Mouse (Mus musculus): Measurements from ENCODE around the gene Alk. TPM values are rescaled to one million over a fixed set of nuclear protein-coding genes. Genes with fewer than 3 reads are reported as not detected.
A peak's percentile ranks its signal among the peaks of the same experiment; 100 is the strongest.
"Not testable (repeated sequence)": the region's sequence is repeated elsewhere in the genome, so short reads cannot be mapped to it uniquely, and the experiment has no call there.

Gene Alk
- polyA plus RNA-seq, 1 experiment from 2014 or later, result 0.09 TPM

DNA sequence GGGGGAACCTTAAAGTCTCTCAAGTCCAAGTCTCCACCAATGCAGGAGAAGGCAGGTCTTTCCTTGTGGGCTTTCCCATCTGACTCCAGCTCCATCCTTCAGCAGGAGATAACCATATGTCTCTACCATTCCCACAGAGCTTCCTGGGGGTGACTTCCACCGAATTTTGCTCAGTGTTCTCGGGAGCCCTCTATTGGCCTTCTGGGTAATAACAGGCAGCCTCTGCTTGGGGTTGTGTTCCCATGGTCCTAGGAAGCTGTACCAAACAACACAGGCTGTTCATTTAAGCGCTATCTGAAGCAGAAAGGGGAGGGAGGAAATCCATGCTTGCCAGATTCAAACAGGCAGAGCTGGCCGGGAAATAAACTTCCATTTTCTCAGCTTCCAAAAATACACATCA lies 82.0 kb downstream of the Alk start:
- H3K4me1 ChIP-seq, result no peaks in the 10 kb centered on the region
- no peaks in the 10 kb centered on the region for H3K36me3 ChIP-seq (replicated peaks)
- H3K27me3 ChIP-seq (ENCODE audit: poor library complexity, severe bottlenecking), result no peaks in the 10 kb centered on the region
- no peaks in the 10 kb centered on the region for H3K9me3 ChIP-seq
- DNase-seq (ENCODE audit: extremely low spot score, low spot score), result peak; percentile 27
- H3K27ac ChIP-seq, result no peak overlapping the region
- no peak overlapping the region for H3K4me3 ChIP-seq
- 20% methylated on average over 4 of the region's 4 CpGs for WGBS

DNA sequence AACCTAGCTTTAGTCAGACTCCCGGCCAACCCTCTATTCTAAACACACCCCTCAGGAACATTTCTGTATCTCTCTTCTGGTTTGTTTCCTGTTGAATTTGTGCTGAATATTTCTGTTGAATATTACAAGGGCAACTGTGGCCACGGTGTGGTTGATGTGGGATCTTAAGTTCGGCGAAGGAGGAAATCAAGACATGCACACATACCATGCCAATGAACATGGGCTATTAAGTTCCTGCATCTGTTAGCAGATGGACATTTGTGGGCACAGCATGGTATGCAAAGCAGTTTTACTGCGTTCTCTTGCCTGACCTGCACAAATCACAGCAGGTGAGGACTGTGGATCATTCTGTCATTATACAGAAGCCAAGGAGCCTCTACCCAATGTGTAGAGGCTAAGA lies 83.1 kb downstream of the Alk start:
- no peak overlapping the region for H3K4me3 ChIP-seq
- H3K9me3 ChIP-seq, result no peaks in the 10 kb centered on the region
- 94% methylated on average over 5 of the region's 5 CpGs for WGBS
- H3K4me1 ChIP-seq, result no peaks in the 10 kb centered on the region
- no peaks in the 10 kb centered on the region for H3K36me3 ChIP-seq (replicated peaks)
- DNase-seq (ENCODE audit: extremely low spot score, low spot score), result no peak
- H3K27me3 ChIP-seq (ENCODE audit: poor library complexity, severe bottlenecking), result no peaks in the 10 kb centered on the region
- no peak overlapping the region for H3K27ac ChIP-seq

DNA sequence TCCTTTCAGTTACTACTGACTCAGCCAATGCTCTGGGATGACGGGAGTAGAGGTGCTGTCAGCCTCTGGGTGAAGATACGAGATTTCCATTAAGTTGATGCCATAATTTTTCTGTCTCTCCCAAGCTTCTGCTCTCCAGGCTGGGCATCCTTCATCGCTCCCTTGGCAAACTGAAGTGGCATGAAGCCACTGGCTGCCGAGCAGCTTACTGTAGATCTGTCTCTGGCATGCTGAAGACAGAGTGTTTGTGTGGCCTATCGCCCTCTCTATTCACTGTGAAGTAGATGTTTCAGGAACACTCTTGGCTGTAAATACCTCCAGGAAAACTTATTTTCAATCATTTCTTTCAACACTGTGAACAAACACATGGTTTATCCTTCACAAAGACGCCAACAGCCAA lies 93.7 kb downstream of the Alk start:
- no peaks in the 10 kb centered on the region for H3K36me3 ChIP-seq (replicated peaks)
- H3K27ac ChIP-seq, result no peak overlapping the region
- H3K4me1 ChIP-seq, result no peaks in the 10 kb centered on the region; the same call in 1 of the 2 replicates
- WGBS, result 90% methylated on average over 6 of the region's 6 CpGs
- no peaks in the 10 kb centered on the region for H3K27me3 ChIP-seq (ENCODE audit: poor library complexity, severe bottlenecking)
- H3K4me3 ChIP-seq, result no peak overlapping the region
- H3K9me3 ChIP-seq, result no peaks in the 10 kb centered on the region
- DNase-seq (ENCODE audit: extremely low spot score, low spot score), result no peak

DNA sequence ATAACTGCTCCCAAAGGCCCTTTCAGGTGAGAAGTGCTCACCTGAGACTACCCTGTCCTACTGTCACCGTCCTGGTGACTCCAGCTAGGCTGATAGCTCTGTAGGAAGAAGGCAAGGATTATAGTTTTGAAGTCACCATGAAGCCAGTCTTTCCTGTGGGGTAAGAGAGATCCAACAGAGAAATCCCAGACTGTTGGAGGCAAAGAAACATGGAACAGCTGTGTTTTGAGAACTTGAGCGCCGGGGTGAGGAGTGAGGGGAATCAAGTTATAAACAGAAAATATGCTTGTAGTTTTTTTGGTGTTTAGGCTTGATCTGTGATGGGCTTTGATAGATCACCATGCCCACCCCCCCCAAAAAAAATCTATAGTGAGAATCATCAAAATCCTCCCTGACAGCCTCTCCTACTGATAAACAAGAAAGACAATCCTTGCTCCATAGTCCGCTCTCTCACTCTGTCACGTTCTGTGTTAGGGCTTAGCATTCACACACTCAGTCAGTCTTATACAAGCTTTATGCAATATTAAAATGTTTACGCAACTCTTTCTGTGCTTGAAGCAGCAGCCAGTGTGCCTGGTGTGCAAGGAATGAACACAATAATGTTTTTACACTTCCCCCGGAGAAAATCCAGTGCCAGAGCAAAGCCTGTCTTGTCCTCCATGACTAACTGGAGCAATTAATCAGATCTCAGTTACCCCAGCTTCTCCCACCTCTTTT lies 95.6 kb downstream of the Alk start:
- Histone ChIP-seq H3K4me3 (no peak overlapping the region), H3K27ac (no peak overlapping the region), H3K36me3 (replicated peaks) (no peaks in the 10 kb centered on the region), H3K9me3 (no peaks in the 10 kb centered on the region), H3K27me3 (ENCODE audit: poor library complexity, severe bottlenecking) (no peaks in the 10 kb centered on the region), H3K4me1 (peaks cover 10% of the 10 kb centered on the region)
- DNase-seq (ENCODE audit: extremely low spot score, low spot score), result no peak
- WGBS, result 91% methylated on average over 7 of the region's 7 CpGs

DNA sequence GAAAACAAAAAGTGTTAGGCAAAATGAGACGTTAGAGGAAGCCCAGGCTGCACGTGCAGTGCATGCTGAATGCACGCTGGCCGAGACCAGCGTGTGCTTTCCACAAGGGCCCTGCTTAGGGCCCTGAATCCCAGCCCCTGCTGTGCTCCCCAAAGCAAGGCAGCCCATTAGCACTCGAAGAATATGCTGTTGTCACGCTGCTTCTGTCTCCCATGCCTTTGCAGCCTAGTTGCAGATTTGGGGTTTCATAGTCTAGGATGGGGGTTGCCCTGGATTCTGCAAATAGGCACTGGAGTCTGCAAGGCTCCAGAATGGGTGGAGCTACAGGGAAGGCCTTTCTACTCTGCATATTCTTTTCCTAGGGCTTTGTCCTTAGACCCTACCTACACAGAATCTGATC lies 99.2 kb downstream of the Alk start:
- no peaks in the 10 kb centered on the region for H3K36me3 ChIP-seq (replicated peaks)
- no peaks in the 10 kb centered on the region for H3K9me3 ChIP-seq
- 44% methylated on average over 7 of the region's 7 CpGs for WGBS
- no peak overlapping the region for H3K4me3 ChIP-seq
- peak overlapping the region; percentile 15; the same call in 1 of the 2 replicates for H3K27ac ChIP-seq
- no peaks in the 10 kb centered on the region for H3K27me3 ChIP-seq (ENCODE audit: poor library complexity, severe bottlenecking)
- no peak for DNase-seq (ENCODE audit: extremely low spot score, low spot score)
- peaks cover 10% of the 10 kb centered on the region for H3K4me1 ChIP-seq

DNA sequence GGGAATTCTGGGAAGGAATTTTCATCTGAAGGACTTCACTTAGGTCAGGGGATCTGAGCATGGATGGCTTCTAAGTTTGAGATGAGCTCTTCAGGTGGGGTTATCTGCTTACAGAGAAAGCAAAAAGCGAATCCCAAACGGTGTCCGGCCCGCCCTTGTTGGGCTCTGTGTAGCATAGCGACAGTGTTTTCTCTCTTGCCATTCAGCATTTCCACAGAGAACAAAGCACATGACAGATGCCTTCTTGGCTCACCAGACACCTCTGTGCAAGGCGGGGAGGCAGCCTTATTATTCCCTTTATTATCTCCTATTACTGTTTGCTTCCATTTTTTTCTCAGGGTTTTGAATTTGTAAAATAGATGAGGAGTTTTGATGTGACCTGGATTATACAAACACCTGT lies 99.8 kb downstream of the Alk start:
- no peak overlapping the region for H3K4me3 ChIP-seq
- H3K4me1 ChIP-seq, result peaks cover 10% of the 10 kb centered on the region
- no peaks in the 10 kb centered on the region for H3K9me3 ChIP-seq
- H3K36me3 ChIP-seq (replicated peaks), result no peaks in the 10 kb centered on the region
- no peaks in the 10 kb centered on the region for H3K27me3 ChIP-seq (ENCODE audit: poor library complexity, severe bottlenecking)
- WGBS, result 79% methylated on average over 6 of the region's 6 CpGs
- no peak for DNase-seq (ENCODE audit: extremely low spot score, low spot score)
- H3K27ac ChIP-seq, result no peak overlapping the region

DNA sequence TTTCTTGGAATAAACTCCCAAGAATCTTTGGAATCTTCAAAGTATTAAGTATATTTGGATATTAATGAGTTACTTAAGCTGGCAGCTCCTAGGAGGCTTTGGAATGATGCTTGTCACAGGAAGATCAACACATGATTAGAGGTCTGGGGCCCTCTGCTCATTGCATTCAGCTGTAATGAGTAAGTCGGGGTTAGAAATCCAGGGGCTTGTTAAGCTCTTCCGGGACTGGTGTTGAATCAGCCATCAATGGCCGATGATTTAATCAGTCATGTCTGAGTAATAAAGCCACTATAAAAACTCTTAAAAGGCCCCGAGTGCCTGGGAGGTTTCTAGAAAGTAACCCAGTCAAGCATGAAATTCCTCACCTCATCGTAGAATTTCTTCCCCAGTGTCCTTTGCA lies 109.0 kb downstream of the Alk start:
- Histone ChIP-seq H3K9me3 (no peaks in the 10 kb centered on the region), H3K27me3 (ENCODE audit: poor library complexity, severe bottlenecking) (no peaks in the 10 kb centered on the region), H3K27ac (no peak overlapping the region), H3K4me1 (peaks cover 3% of the 10 kb centered on the region; the same call in 1 of the 2 replicates), H3K4me3 (no peak overlapping the region), H3K36me3 (replicated peaks) (no peaks in the 10 kb centered on the region)
- 68% methylated on average over 5 of the region's 5 CpGs for WGBS
- DNase-seq (ENCODE audit: extremely low spot score, low spot score), result no peak

DNA sequence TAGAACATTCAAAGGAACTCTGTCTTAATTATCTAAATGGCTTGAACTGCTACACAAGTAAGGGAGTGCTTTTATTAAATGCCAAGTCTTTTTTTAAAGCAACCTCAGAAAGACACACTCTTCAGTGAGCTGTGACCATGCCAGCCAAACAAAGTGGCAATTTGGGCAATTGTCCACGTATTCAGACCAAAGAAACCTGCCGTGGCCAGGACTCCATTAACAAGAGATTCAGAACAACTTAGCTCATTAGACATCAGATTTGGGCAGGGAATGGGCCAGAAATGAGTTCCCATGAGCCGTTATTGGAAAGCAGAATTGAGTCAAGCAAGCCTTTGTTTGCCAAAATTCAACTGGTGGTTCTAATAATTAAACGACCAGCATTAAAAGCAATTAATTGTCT lies 118.8 kb downstream of the Alk start:
- no peak overlapping the region for H3K27ac ChIP-seq
- no peak for DNase-seq (ENCODE audit: extremely low spot score, low spot score)
- 72% methylated on average over 4 of the region's 4 CpGs for WGBS

DNA sequence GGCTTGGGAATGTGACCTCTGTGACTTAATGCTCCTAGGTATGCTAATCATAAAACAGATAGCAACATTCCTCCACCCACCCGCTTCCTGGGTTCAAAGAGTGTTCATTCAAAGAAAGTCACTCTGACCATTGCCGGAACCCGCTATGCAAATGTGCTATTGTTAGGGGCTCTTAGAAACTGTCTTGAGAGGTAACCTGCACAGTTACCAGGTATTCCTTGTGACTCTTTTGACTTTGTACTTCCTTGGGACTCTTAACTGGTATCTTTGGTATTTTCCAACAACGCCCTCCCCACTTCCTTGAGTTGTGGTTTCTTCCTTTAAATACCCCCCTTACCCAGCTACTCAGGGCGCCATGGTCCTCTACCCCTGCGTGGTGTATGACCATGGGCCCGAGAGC lies 125.2 kb downstream of the Alk start:
- 90% methylated on average over 7 of the region's 7 CpGs for WGBS
- H3K27me3 ChIP-seq (ENCODE audit: poor library complexity, severe bottlenecking); H3K4me1 ChIP-seq: not testable (repeated sequence)

More for the DNA sequence above, 118.8 kb downstream of the Alk start:
- Histone ChIP-seq H3K4me3 (no peak overlapping the region), H3K9me3 (0 out of 2 replicates have a peak, but pooled peaks cover 5% of the 10 kb centered on the region), H3K27me3 (ENCODE audit: poor library complexity, severe bottlenecking) (no peaks in the 10 kb centered on the region), H3K36me3 (replicated peaks) (no peaks in the 10 kb centered on the region), H3K4me1 (0 out of 2 replicates have a peak, but pooled peaks cover 3% of the 10 kb centered on the region)

DNA sequence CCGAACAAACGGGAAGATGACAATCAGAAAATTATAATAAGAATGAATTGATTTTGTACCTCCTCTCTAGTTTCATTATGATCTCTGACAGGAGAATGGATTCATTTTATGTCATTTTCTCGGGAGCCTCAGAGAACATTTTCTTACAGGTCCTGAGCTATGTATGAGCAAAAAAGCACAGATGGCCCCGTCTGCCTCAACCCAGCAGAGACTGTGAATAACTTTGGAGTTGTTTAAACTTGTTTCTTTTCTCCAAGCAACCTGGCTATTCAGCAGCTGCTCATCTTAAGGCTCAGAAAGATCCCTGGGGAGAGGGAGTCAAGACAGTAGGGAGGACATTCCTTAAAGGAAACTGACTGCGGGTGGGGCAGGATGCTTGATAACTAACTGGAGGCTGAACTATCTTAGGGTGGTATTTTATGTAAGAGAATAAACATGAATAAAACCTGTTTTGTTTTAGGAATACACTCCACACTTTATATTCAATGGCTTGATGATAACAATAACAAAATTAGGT lies 126.5 kb downstream of the Alk start:
- WGBS, result 66% methylated on average over 5 of the region's 5 CpGs
- no peak overlapping the region for H3K4me3 ChIP-seq
- H3K27ac ChIP-seq, result no peak overlapping the region
- no peaks in the 10 kb centered on the region for H3K27me3 ChIP-seq (ENCODE audit: poor library complexity, severe bottlenecking)
- H3K36me3 ChIP-seq (replicated peaks), result no peaks in the 10 kb centered on the region
- peaks cover 7% of the 10 kb centered on the region; the same call in 1 of the 2 replicates for H3K4me1 ChIP-seq
- DNase-seq (ENCODE audit: extremely low spot score, low spot score), result no peak
- H3K9me3 ChIP-seq, result no peaks in the 10 kb centered on the region

More for the DNA sequence above, 125.2 kb downstream of the Alk start:
- not testable (repeated sequence) for H3K27ac ChIP-seq; H3K9me3 ChIP-seq; H3K4me3 ChIP-seq; H3K36me3 ChIP-seq (replicated peaks); DNase-seq (ENCODE audit: extremely low spot score, low spot score)

DNA sequence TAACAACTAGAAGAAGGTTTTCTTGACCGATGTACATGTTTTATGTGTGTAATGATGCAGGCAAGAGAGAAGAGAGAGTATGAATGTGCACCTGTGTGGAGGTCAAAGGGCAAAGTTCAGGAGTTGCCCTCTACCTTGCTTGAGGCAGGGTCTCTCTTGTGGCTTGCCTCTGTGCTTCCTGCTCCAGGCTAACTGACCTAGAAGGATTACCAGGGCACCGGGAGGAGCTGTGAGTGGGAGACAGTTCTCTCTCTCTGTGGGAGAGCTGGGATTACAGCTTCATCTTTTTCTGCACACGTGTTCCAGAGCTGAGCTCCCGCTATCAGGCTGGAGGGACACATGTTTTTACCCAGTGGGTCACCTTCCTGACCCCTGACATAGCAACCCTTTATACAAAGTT lies 127.5 kb downstream of the Alk start:
- H3K4me3 ChIP-seq, result no peak overlapping the region
- no peaks in the 10 kb centered on the region for H3K27me3 ChIP-seq (ENCODE audit: poor library complexity, severe bottlenecking)
- no peak overlapping the region for H3K27ac ChIP-seq
- 52% methylated on average over 4 of the region's 4 CpGs for WGBS
- H3K9me3 ChIP-seq, result no peaks in the 10 kb centered on the region
- no peak for DNase-seq (ENCODE audit: extremely low spot score, low spot score)
- H3K36me3 ChIP-seq (replicated peaks), result no peaks in the 10 kb centered on the region
- H3K4me1 ChIP-seq, result peaks cover 7% of the 10 kb centered on the region; the same call in 1 of the 2 replicates

DNA sequence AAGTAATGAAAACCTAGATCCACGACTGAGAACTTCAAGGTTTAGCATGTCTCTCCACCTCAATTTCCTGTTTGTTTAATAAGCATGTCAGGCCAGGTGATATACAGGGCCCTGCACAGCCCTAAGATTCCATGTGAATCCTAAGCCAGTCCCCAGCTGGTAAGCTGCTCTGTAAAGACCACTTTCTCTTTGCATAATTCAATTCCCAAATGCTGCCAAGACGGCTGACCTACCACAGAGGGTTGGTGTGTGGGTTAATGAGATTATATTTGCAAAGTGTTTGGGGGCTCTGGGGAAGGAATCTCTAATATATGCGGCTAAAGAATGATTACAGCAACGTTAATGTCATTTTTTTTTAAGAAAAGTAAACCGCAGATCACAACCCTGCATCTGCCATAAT lies 130.3 kb downstream of the Alk start:
- Histone ChIP-seq H3K4me1 (peaks cover 7% of the 10 kb centered on the region; the same call in 1 of the 2 replicates), H3K27me3 (ENCODE audit: poor library complexity, severe bottlenecking) (no peaks in the 10 kb centered on the region), H3K4me3 (no peak overlapping the region), H3K27ac (no peak overlapping the region), H3K36me3 (replicated peaks) (no peaks in the 10 kb centered on the region), H3K9me3 (no peaks in the 10 kb centered on the region)
- no peak for DNase-seq (ENCODE audit: extremely low spot score, low spot score)
- 83% methylated on average over 5 of the region's 5 CpGs for WGBS

DNA sequence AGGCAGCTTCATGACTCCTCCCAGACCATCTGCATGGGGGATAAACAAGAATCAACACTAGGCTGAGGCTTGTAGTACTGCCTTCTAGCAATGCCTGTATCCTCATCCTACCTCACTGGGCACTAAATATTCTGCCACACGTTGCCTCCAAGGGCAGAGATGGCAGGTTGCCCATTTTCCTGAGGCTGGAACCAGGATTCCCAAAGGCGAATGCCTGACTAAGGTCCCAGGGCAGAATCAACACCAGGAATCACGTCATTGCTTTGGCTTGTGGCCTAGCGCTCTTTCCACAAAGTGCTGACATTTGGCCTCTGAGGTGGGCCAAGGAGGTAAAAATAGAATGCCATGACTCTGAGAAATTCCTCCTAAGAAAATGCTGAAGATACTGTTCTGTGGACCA lies 155.9 kb downstream of the Alk start:
- no peak for DNase-seq (ENCODE audit: extremely low spot score, low spot score)
- no peaks in the 10 kb centered on the region for H3K27me3 ChIP-seq (ENCODE audit: poor library complexity, severe bottlenecking)
- WGBS, result 86% methylated on average over 4 of the region's 4 CpGs
- H3K4me1 ChIP-seq, result no peaks in the 10 kb centered on the region
- no peaks in the 10 kb centered on the region for H3K36me3 ChIP-seq (replicated peaks)
- no peak overlapping the region for H3K4me3 ChIP-seq
- H3K9me3 ChIP-seq, result peaks cover 9% of the 10 kb centered on the region; the same call in 1 of the 2 replicates
- H3K27ac ChIP-seq, result no peak overlapping the region

Measured in forebrain, embryonic 10.5 days (tissue).